Mouse (Mus musculus) thymus, adult 2 months (tissue): ENCODE measurements at regions not wholly inside any gene's neighbourhood (a gene's known extent, or its start where the extent isn't known, plus 50 kb on each side); places are given as distances from the start of the nearest gene placed in this dataset.

Experiments
- CTCF ChIP-seq: fragments of 200-500 bp; IDR thresholded peaks from 2 replicates; pipeline ENCODE4 v1.5.1; 2012; ENCODE audit warnings: mild to moderate bottlenecking, control low read depth, low read length, moderate library complexity, borderline replicate concordance; ENCODE audit not compliant: control insufficient read depth, poor library complexity, insufficient read depth; ENCODE audit errors: extremely low read depth
- POLR2A ChIP-seq: fragments of 200-500 bp; IDR thresholded peaks from 2 replicates; pipeline ENCODE4 v1.6.1; 2012; ENCODE audit warnings: mild to moderate bottlenecking, low read length, control low read depth, moderate library complexity; ENCODE audit not compliant: control insufficient read depth, poor library complexity, insufficient read depth; ENCODE audit errors: extremely low read depth

DNA sequence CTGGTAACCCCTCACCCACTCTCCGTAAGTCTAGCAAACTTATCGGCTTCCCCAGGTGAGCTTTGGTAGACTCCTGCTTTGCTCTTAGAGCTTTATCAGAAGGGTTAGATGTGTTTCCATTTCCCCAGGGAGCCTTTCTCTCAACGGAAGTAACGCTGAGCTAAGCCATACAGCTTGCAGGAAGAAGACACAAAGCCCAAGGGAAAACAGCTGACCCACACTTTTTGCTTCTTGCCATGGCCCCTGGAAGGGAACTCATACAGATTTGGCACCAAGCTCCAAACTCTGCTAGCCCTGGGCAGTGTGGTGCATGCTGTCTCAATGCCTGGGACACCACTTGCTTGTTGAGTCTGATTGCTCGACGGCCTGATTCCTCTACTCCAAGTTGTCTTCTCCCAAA is 242.6 kb downstream of the Sipa1l2 start:
- no peak for TF ChIP-seq POLR2A
- no peak for TF ChIP-seq CTCF
